Mouse (Mus musculus): ENCODE results near the gene Canx. TPM values are rescaled to one million over a fixed set of nuclear protein-coding genes. Genes with fewer than 3 reads are reported as not detected.
"Not testable (repeated sequence)": the region's sequence is repeated elsewhere in the genome, so short reads cannot be mapped to it uniquely, and the experiment has no call there.

Canx gene
- polyA plus RNA-seq, 1 experiment = 139 TPM

GRCm38 (mm10) chr11:50367531-50367930, 42.1 kb upstream of the Canx start:
- Histone ChIP-seq H3K36me3 (ENCODE audit: control insufficient read depth, insufficient read depth) (no peaks in the 10 kb centered on the region), H3K4me3 (no peak overlapping the region), H3K79me2 (ENCODE audit: control insufficient read depth, insufficient read depth) (no peaks in the 10 kb centered on the region), H3K4me2 (ENCODE audit: low read depth) (no peak overlapping the region), H3K27me3 (ENCODE audit: control insufficient read depth, insufficient read depth, insufficient read length) (no peaks in the 10 kb centered on the region), H3ac (ENCODE audit: control insufficient read depth, insufficient read length) (no peak overlapping the region)
- no peak for TF ChIP-seq MYOG (IDR thresholded peaks at IDR 0.05; ENCODE audit: control insufficient read depth in 1 of 3, insufficient read depth in 1 of 3, insufficient read length in 2 of 3, low read depth in 2 of 3)
- TF ChIP-seq MAX (IDR thresholded peaks at IDR 0.05; ENCODE audit: low read depth) = no peak
- TF ChIP-seq E2F4 (IDR thresholded peaks at IDR 0.05; ENCODE audit: insufficient read depth) = no peak
- TF ChIP-seq USF1 (IDR thresholded peaks at IDR 0.05; ENCODE audit: low read depth) = no peak
- no peak for TF ChIP-seq REST (IDR thresholded peaks at IDR 0.05; ENCODE audit: insufficient read depth, insufficient read length)
- no peak for TF ChIP-seq POLR2A (IDR thresholded peaks at IDR 0.05; ENCODE audit: insufficient read length, low read depth)
- no peak for TF ChIP-seq POLR2AphosphoS2 (IDR thresholded peaks at IDR 0.05; ENCODE audit: insufficient read length, low read depth)
- TF ChIP-seq SRF (IDR thresholded peaks at IDR 0.05; ENCODE audit: control insufficient read depth, insufficient read length, low read depth) = no peak
- TF ChIP-seq CEBPB (IDR thresholded peaks at IDR 0.05; ENCODE audit: insufficient read depth, poor library complexity, severe bottlenecking) = no peak
- TF ChIP-seq TCF12 (IDR thresholded peaks at IDR 0.05; ENCODE audit: insufficient read depth, poor library complexity, severe bottlenecking) = no peak
- TF ChIP-seq MYOD1 (IDR thresholded peaks at IDR 0.05; ENCODE audit: control insufficient read depth in 1 of 3, insufficient read length in 2 of 3, low read depth in 2 of 3) = no peak
- TF ChIP-seq TCF3 (IDR thresholded peaks at IDR 0.05; ENCODE audit: insufficient read length, low read depth) = no peak

GRCm38 (mm10) chr11:50365322-50365721, 39.8 kb upstream of the Canx start:
- Histone ChIP-seq H3K27me3 (ENCODE audit: control insufficient read depth, insufficient read depth, insufficient read length) (no peaks in the 10 kb centered on the region), H3K4me2 (ENCODE audit: low read depth) (no peak overlapping the region), H3K36me3 (ENCODE audit: control insufficient read depth, insufficient read depth) (no peaks in the 10 kb centered on the region), H3K4me3 (no peak overlapping the region), H3ac (ENCODE audit: control insufficient read depth, insufficient read length) (no peak overlapping the region), H3K79me2 (ENCODE audit: control insufficient read depth, insufficient read depth) (no peaks in the 10 kb centered on the region)
- TF ChIP-seq USF1 (IDR thresholded peaks at IDR 0.05; ENCODE audit: low read depth) (no peak), TCF3 (IDR thresholded peaks at IDR 0.05; ENCODE audit: insufficient read length, low read depth) (no peak), POLR2A (IDR thresholded peaks at IDR 0.05; ENCODE audit: insufficient read length, low read depth) (no peak), POLR2AphosphoS2 (IDR thresholded peaks at IDR 0.05; ENCODE audit: insufficient read length, low read depth) (no peak), MYOD1 (IDR thresholded peaks at IDR 0.05; ENCODE audit: control insufficient read depth in 1 of 3, insufficient read length in 2 of 3, low read depth in 2 of 3) (no peak), MAX (IDR thresholded peaks at IDR 0.05; ENCODE audit: low read depth) (no peak), E2F4 (IDR thresholded peaks at IDR 0.05; ENCODE audit: insufficient read depth) (no peak), MYOG (IDR thresholded peaks at IDR 0.05; ENCODE audit: control insufficient read depth in 1 of 3, insufficient read depth in 1 of 3, insufficient read length in 2 of 3, low read depth in 2 of 3) (no peak), CEBPB (IDR thresholded peaks at IDR 0.05; ENCODE audit: insufficient read depth, poor library complexity, severe bottlenecking) (no peak), REST (IDR thresholded peaks at IDR 0.05; ENCODE audit: insufficient read depth, insufficient read length) (no peak)

- H3K4me3 ChIP-seq = no peak overlapping the region
- no peak for TF ChIP-seq USF1 (IDR thresholded peaks at IDR 0.05; ENCODE audit: low read depth)
- no peak for TF ChIP-seq E2F4 (IDR thresholded peaks at IDR 0.05; ENCODE audit: insufficient read depth)
- TF ChIP-seq POLR2AphosphoS2 (IDR thresholded peaks at IDR 0.05; ENCODE audit: insufficient read length, low read depth) = no peak
- no peak for TF ChIP-seq MAX (IDR thresholded peaks at IDR 0.05; ENCODE audit: low read depth)
- no peak for TF ChIP-seq MYOG (IDR thresholded peaks at IDR 0.05; ENCODE audit: control insufficient read depth in 1 of 3, insufficient read depth in 1 of 3, insufficient read length in 2 of 3, low read depth in 2 of 3)
- no peak for TF ChIP-seq MYOD1 (IDR thresholded peaks at IDR 0.05; ENCODE audit: control insufficient read depth in 1 of 3, insufficient read length in 2 of 3, low read depth in 2 of 3)
- no peak for TF ChIP-seq POLR2A (IDR thresholded peaks at IDR 0.05; ENCODE audit: insufficient read length, low read depth)
- TF ChIP-seq TCF3 (IDR thresholded peaks at IDR 0.05; ENCODE audit: insufficient read length, low read depth) = no peak
- no peak for TF ChIP-seq TCF12 (IDR thresholded peaks at IDR 0.05; ENCODE audit: insufficient read depth, poor library complexity, severe bottlenecking)
- TF ChIP-seq SRF (IDR thresholded peaks at IDR 0.05; ENCODE audit: control insufficient read depth, insufficient read length, low read depth) = no peak
Measured at GRCm38 (mm10) chr11:50364548-50364947, 39.1 kb upstream of the Canx start.

GRCm38 (mm10) chr11:50361282-50361681, 35.8 kb upstream of the Canx start:
- peaks cover 29% of the 10 kb centered on the region for H3K27me3 ChIP-seq (ENCODE audit: control insufficient read depth, insufficient read depth, insufficient read length)
- H3K4me3 ChIP-seq; H3K4me2 ChIP-seq (ENCODE audit: low read depth); H3K79me2 ChIP-seq (ENCODE audit: control insufficient read depth, insufficient read depth); H3K36me3 ChIP-seq (ENCODE audit: control insufficient read depth, insufficient read depth); H3ac ChIP-seq (ENCODE audit: control insufficient read depth, insufficient read length): not testable (repeated sequence)

More at GRCm38 (mm10) chr11:50364548-50364947, 39.1 kb upstream of the Canx start:
- H3K27me3 ChIP-seq (ENCODE audit: control insufficient read depth, insufficient read depth, insufficient read length) = peaks cover 3% of the 10 kb centered on the region
- no peak overlapping the region for H3ac ChIP-seq (ENCODE audit: control insufficient read depth, insufficient read length)
- no peak overlapping the region for H3K4me2 ChIP-seq (ENCODE audit: low read depth)
- H3K36me3 ChIP-seq (ENCODE audit: control insufficient read depth, insufficient read depth) = no peaks in the 10 kb centered on the region
- no peaks in the 10 kb centered on the region for H3K79me2 ChIP-seq (ENCODE audit: control insufficient read depth, insufficient read depth)

GRCm38 (mm10) chr11:50358950-50359861, 33.7 kb upstream of the Canx start:
- Histone ChIP-seq H3K4me3 (no peak overlapping the region), H3K36me3 (ENCODE audit: control insufficient read depth, insufficient read depth) (no peaks in the 10 kb centered on the region), H3K27me3 (ENCODE audit: control insufficient read depth, insufficient read depth, insufficient read length) (peaks cover 34% of the 10 kb centered on the region), H3ac (ENCODE audit: control insufficient read depth, insufficient read length) (no peak overlapping the region), H3K4me2 (ENCODE audit: low read depth) (peak overlapping the region; percentile 58), H3K79me2 (ENCODE audit: control insufficient read depth, insufficient read depth) (no peaks in the 10 kb centered on the region)
- TF ChIP-seq USF1 (IDR thresholded peaks at IDR 0.05; ENCODE audit: low read depth) (no peak), REST (IDR thresholded peaks at IDR 0.05; ENCODE audit: insufficient read depth, insufficient read length) (no peak)
